Mouse (Mus musculus) hindbrain, embryonic 16.5 days (tissue): ENCODE measurements around the gene Dpp7. TPM values are rescaled to one million over a fixed set of nuclear protein-coding genes. Genes with fewer than 3 reads are reported as not detected.
A peak's percentile ranks its signal among the peaks of the same experiment; 100 is the strongest.

Source experiments
- ATAC-seq: fragments of 200-750 bp; cut with Nextera tagmentation; 2 replicates; pipeline ENCODE4 v1.8.0; 2017; ENCODE audit warnings: moderate TSS enrichment, moderate library complexity
- H3K27ac ChIP-seq: fragments of 300-500 bp; sonication (generic); 2 replicates; pipeline ENCODE4 v1.5.1; 2014; ENCODE audit warnings: low read depth, mild to moderate bottlenecking, control low read depth, low read length, moderate library complexity
- H3K27me3 ChIP-seq: fragments of 300-500 bp; sonication (generic); replicated peaks from 2 replicates; pipeline ENCODE4 v1.6.1; 2014; ENCODE audit warnings: low read length; ENCODE audit not compliant: control insufficient read depth, insufficient read depth
- H3K36me3 ChIP-seq: fragments of 300-500 bp; sonication (generic); 2 replicates; pipeline ENCODE4 v1.6.1; 2014; ENCODE audit warnings: mild to moderate bottlenecking, low read length, moderate library complexity, mixed read lengths; ENCODE audit not compliant: control insufficient read depth, insufficient read depth
- H3K4me1 ChIP-seq: fragments of 300-500 bp; sonication (generic); 2 replicates; pipeline ENCODE4 v1.6.1; 2014; ENCODE audit warnings: low read depth, low read length; ENCODE audit not compliant: control insufficient read depth, insufficient read depth
- H3K4me2 ChIP-seq: fragments of 300-500 bp; sonication (generic); 2 replicates; pipeline ENCODE4 v1.6.1; 2014; ENCODE audit warnings: mild to moderate bottlenecking, low read length, control low read depth, moderate library complexity
- H3K4me3 ChIP-seq: fragments of 300-500 bp; sonication (generic); 2 replicates; pipeline ENCODE4 v1.5.1; 2014; ENCODE audit warnings: mild to moderate bottlenecking, low read length, control low read depth, moderate library complexity
- H3K9ac ChIP-seq: fragments of 300-500 bp; sonication (generic); 2 replicates; pipeline ENCODE4 v1.6.1; 2014; ENCODE audit warnings: low read depth, mild to moderate bottlenecking, control low read depth, low read length, moderate library complexity
- H3K9me3 ChIP-seq: fragments of 300-500 bp; sonication (generic); 2 replicates; pipeline ENCODE4 v1.6.1; 2014; ENCODE audit warnings: mild to moderate bottlenecking, low read length, moderate library complexity; ENCODE audit not compliant: control insufficient read depth
- WGBS: fragments of 180-500 bp; shearing (Covaris S2); extraction: QIAGEN DNeasy Blood & Tissue Kit; methylation state at CpG from one replicate; pipeline ENCODE4 v1.1.7; 2014; 5-methylcytosine and 5-hydroxymethylcytosine counted together
- polyA plus RNA-seq: library from polyadenylated mRNA; unstranded; fragments of >200 nt; fragmentation: Nextera tagmentation; extraction: Ambion mirVana; gene quantifications from 2 replicates; pipeline ENCODE4 v1.2.1, GENCODE M21; 2015

Dpp7 gene
- polyA plus RNA-seq = 26.4 and 27.8 TPM in 2 replicates

- peak; percentile 88 for ATAC-seq
- no peak within 1 kb of the TSS for H3K27ac ChIP-seq
- WGBS = 6% methylated on average over 13 of the region's 13 CpGs
These were observed at the start of gene Dpp7 for GRCm38 (mm10) chr2:25356208-25357079. Gene Dpp7, minus strand, starts transcription at chr2:25356359.

GRCm38 (mm10) chr2:25403994-25404393 lies 47.8 kb upstream of the Dpp7 start:
- no peak overlapping the region for H3K27ac ChIP-seq
- peaks cover 12% of the 10 kb centered on the region for H3K27me3 ChIP-seq
- WGBS = 92% methylated on average over 4 of the region's 4 CpGs
- H3K9me3 ChIP-seq = no peaks in the 10 kb centered on the region
- H3K36me3 ChIP-seq = peaks cover 7% of the 10 kb centered on the region
- ATAC-seq = no peak
- H3K4me2 ChIP-seq = peak overlapping the region; percentile 76
- peaks cover 22% of the 10 kb centered on the region for H3K4me1 ChIP-seq
- peak overlapping the region; percentile 71 for H3K4me3 ChIP-seq
- peak overlapping the region; percentile 90 for H3K9ac ChIP-seq

More at GRCm38 (mm10) chr2:25356208-25357079, at the start of gene Dpp7:
- H3K4me1 ChIP-seq = peaks cover 18% of the 10 kb centered on the region
- peak within 1 kb of the TSS; percentile 96 for H3K4me2 ChIP-seq
- H3K4me3 ChIP-seq = peak within 1 kb of the TSS; percentile 46
- H3K27me3 ChIP-seq = no peaks in the 10 kb centered on the region
- peaks cover 5% of the 10 kb centered on the region for H3K36me3 ChIP-seq
- no peaks in the 10 kb centered on the region for H3K9me3 ChIP-seq
- peak within 1 kb of the TSS; percentile 70 for H3K9ac ChIP-seq

GRCm38 (mm10) chr2:25402972-25403601 lies 46.9 kb upstream of the Dpp7 start:
- peak; percentile 87 for ATAC-seq
- H3K9ac ChIP-seq = peak overlapping the region; percentile 90
- under 1% methylated on average over 54 of the region's 54 CpGs for WGBS
- no peaks in the 10 kb centered on the region; the same call in 1 of the 2 replicates for H3K36me3 ChIP-seq
- peaks cover 13% of the 10 kb centered on the region for H3K27me3 ChIP-seq
- peaks cover 22% of the 10 kb centered on the region for H3K4me1 ChIP-seq
- H3K27ac ChIP-seq = peak overlapping the region; percentile 91
- H3K9me3 ChIP-seq = no peaks in the 10 kb centered on the region
- peak overlapping the region; percentile 71 for H3K4me3 ChIP-seq
- H3K4me2 ChIP-seq = peak overlapping the region; percentile 76

DNA sequence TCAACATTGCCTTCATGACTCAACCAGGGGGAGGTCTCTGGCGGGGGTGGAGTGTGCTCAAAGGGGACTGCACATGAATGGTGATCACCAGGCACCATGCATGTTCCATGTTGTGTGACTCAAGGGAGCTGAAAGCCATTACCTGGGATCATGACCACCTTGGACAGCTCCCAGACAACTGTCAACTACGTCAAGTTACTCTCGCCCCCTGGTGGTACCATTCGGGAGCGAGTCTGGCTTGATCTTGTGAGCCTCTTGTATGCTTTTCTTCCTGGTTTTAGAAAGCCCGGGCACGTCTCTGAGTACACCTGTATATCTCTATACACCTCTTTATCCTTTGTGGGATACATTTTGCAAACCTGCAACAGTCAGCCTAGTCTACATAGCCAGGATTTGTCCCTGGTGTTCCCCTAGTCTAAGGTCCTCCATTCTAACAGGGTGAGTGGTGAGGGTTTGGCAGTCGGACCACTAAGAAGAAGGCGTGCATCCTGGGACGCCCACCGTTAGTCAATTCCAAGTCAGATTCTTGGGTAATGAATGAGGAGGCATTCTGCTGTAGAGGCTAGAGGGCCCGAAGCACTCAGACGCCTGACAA lies 46.3 kb upstream of the Dpp7 start:
- H3K9ac ChIP-seq = peak overlapping the region; percentile 90
- H3K27ac ChIP-seq = peak overlapping the region; percentile 91
- peaks cover 22% of the 10 kb centered on the region for H3K4me1 ChIP-seq
- no peaks in the 10 kb centered on the region for H3K9me3 ChIP-seq
- no peaks in the 10 kb centered on the region for H3K36me3 ChIP-seq
- peaks cover 18% of the 10 kb centered on the region for H3K27me3 ChIP-seq
- WGBS = 0% methylated on average over 13 of the region's 13 CpGs
- peak; percentile 67 for ATAC-seq
- H3K4me3 ChIP-seq = peak overlapping the region; percentile 71
- H3K4me2 ChIP-seq = peak overlapping the region; percentile 76

- 2% methylated on average over 17 of the region's 17 CpGs for WGBS
- Histone ChIP-seq H3K4me2 (peak overlapping the region; percentile 68), H3K4me3 (peak overlapping the region; percentile 37), H3K9me3 (no peaks in the 10 kb centered on the region), H3K36me3 (no peaks in the 10 kb centered on the region), H3K27ac (no peak overlapping the region), H3K27me3 (peaks cover 32% of the 10 kb centered on the region), H3K9ac (peak overlapping the region; percentile 61), H3K4me1 (peaks cover 27% of the 10 kb centered on the region)
- no peak for ATAC-seq
These were observed 44.6 kb upstream of the Dpp7 start for GRCm38 (mm10) chr2:25400764-25401163.

- H3K4me1 ChIP-seq = peaks cover 29% of the 10 kb centered on the region
- H3K9ac ChIP-seq = peak overlapping the region; percentile 61
- peaks cover 36% of the 10 kb centered on the region for H3K27me3 ChIP-seq
- H3K4me3 ChIP-seq = peak overlapping the region; percentile 37
- no peaks in the 10 kb centered on the region for H3K9me3 ChIP-seq
- H3K27ac ChIP-seq = no peak overlapping the region
- 17% methylated on average over 16 of the region's 16 CpGs for WGBS
- H3K36me3 ChIP-seq = no peaks in the 10 kb centered on the region
- ATAC-seq = no peak
- H3K4me2 ChIP-seq = peak overlapping the region; percentile 68
These were observed 44.1 kb upstream of the Dpp7 start for GRCm38 (mm10) chr2:25400291-25400690.

- H3K9me3 ChIP-seq = no peaks in the 10 kb centered on the region
- H3K36me3 ChIP-seq = no peaks in the 10 kb centered on the region
- peaks cover 26% of the 10 kb centered on the region for H3K4me1 ChIP-seq
- H3K27me3 ChIP-seq = peaks cover 44% of the 10 kb centered on the region
- ATAC-seq = no peak
- no peak within 1 kb of the TSS for H3K9ac ChIP-seq
- no peak within 1 kb of the TSS for H3K27ac ChIP-seq
- no peak within 1 kb of the TSS; the same call in 1 of the 2 replicates for H3K4me2 ChIP-seq
- no peak within 1 kb of the TSS for H3K4me3 ChIP-seq
- 66% methylated on average over 8 of the region's 8 CpGs for WGBS
These were observed 42.9 kb upstream of the Dpp7 start, which contains the start of gene Npdc1 for GRCm38 (mm10) chr2:25399051-25399450. Gene Npdc1, plus strand, starts transcription at chr2:25399351.

DNA sequence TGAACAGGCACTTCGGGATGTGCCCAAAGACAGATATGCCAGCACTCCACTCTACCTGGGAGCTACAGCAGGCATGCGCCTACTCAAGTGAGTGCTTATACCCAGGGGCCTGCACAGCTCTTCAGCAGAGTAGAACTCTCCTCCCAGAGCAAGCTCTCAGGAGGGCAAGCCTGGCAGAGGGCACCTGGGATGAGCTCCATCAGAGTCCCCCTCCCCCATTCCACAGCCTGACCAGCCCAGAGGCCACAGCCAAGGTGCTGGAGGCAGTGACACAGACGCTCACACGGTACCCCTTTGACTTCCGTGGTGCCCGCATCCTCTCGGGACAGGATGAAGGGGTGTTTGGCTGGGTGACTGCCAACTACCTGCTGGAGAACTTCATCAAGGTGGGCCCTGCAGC lies 41.9 kb upstream of the Dpp7 start:
- peaks cover 44% of the 10 kb centered on the region for H3K27me3 ChIP-seq
- ATAC-seq = no peak
- no peak overlapping the region for H3K27ac ChIP-seq
- H3K9ac ChIP-seq = no peak overlapping the region
- H3K4me1 ChIP-seq = peaks cover 22% of the 10 kb centered on the region
- H3K4me3 ChIP-seq = no peak overlapping the region
- H3K4me2 ChIP-seq = no peak overlapping the region
- no peaks in the 10 kb centered on the region for H3K9me3 ChIP-seq
- no peaks in the 10 kb centered on the region for H3K36me3 ChIP-seq
- 91% methylated on average over 7 of the region's 7 CpGs for whole genome bisulfite sequencing

- Histone ChIP-seq H3K4me3 (no peak overlapping the region), H3K9ac (no peak overlapping the region), H3K9me3 (no peaks in the 10 kb centered on the region), H3K4me2 (no peak overlapping the region), H3K36me3 (no peaks in the 10 kb centered on the region), H3K4me1 (peaks cover 22% of the 10 kb centered on the region), H3K27ac (no peak overlapping the region), H3K27me3 (peaks cover 44% of the 10 kb centered on the region)
- ATAC-seq = no peak
- WGBS = 59% methylated on average over 1 of the region's 1 CpGs
These were observed 40.9 kb upstream of the Dpp7 start for GRCm38 (mm10) chr2:25397010-25397409.
